Mouse (Mus musculus) stomach, embryonic 16.5 days (tissue): ENCODE data around the gene Adcy7. TPM values are rescaled to one million over a fixed set of nuclear protein-coding genes. Genes with fewer than 3 reads are reported as not detected.

Experiments used
- ATAC-seq: fragments of 200-750 bp; cut with Nextera tagmentation; 2 replicates; pipeline ENCODE4 v1.8.0; 2017; ENCODE audit warnings: moderate number of reproducible peaks, moderate TSS enrichment; ENCODE audit not compliant: insufficient read depth, low FRiP score
- H3K27ac ChIP-seq: fragments of 300-500 bp; sonication (generic); 2 replicates; pipeline ENCODE4 v1.5.1; 2014; ENCODE audit warnings: low read length
- H3K27me3 ChIP-seq: fragments of 300-500 bp; sonication (generic); 2 replicates; pipeline ENCODE4 v1.6.1; 2014; ENCODE audit warnings: low read length, control low read depth, mixed read lengths; ENCODE audit not compliant: control insufficient read depth, insufficient read depth
- H3K36me3 ChIP-seq: fragments of 300-500 bp; sonication (generic); 2 replicates; pipeline ENCODE4 v1.6.1; 2014; ENCODE audit warnings: low read length; ENCODE audit not compliant: control insufficient read depth, insufficient read depth
- H3K4me1 ChIP-seq: fragments of 300-500 bp; sonication (generic); 2 replicates; pipeline ENCODE4 v1.6.1; 2014; ENCODE audit warnings: low read length, control low read depth, mixed read lengths; ENCODE audit not compliant: control insufficient read depth, insufficient read depth
- H3K4me2 ChIP-seq: fragments of 300-500 bp; sonication (generic); 2 replicates; pipeline ENCODE4 v1.6.1; 2014; ENCODE audit warnings: low read depth, low read length, mixed read lengths
- H3K4me3 ChIP-seq: fragments of 300-500 bp; sonication (generic); replicated peaks from 2 replicates; pipeline ENCODE4 v1.5.1; 2014; ENCODE audit warnings: mild to moderate bottlenecking, low read length
- H3K9ac ChIP-seq: fragments of 300-500 bp; sonication (generic); 2 replicates; pipeline ENCODE4 v1.6.1; 2014; ENCODE audit warnings: low read length
- H3K9me3 ChIP-seq: fragments of 300-500 bp; sonication (generic); replicated peaks from 2 replicates; pipeline ENCODE4 v1.6.1; 2016; ENCODE audit warnings: low read length, control low read depth; ENCODE audit not compliant: control insufficient read depth
- WGBS: fragments of 180-500 bp; shearing (Covaris S2); extraction: QIAGEN DNeasy Blood & Tissue Kit; methylation state at CpG from one replicate; pipeline ENCODE4 v1.1.7; 2014; 5-methylcytosine and 5-hydroxymethylcytosine counted together
- polyA plus RNA-seq: library from polyadenylated mRNA; unstranded; fragments of >200 nt; fragmentation: Nextera tagmentation; extraction: Ambion mirVana; gene quantifications from 2 replicates; pipeline ENCODE4 v1.2.1, GENCODE M21; 2015

The Adcy7 gene
- polyA plus RNA-seq, 1 experiment from 2014 or later: 8.7 TPM

DNA sequence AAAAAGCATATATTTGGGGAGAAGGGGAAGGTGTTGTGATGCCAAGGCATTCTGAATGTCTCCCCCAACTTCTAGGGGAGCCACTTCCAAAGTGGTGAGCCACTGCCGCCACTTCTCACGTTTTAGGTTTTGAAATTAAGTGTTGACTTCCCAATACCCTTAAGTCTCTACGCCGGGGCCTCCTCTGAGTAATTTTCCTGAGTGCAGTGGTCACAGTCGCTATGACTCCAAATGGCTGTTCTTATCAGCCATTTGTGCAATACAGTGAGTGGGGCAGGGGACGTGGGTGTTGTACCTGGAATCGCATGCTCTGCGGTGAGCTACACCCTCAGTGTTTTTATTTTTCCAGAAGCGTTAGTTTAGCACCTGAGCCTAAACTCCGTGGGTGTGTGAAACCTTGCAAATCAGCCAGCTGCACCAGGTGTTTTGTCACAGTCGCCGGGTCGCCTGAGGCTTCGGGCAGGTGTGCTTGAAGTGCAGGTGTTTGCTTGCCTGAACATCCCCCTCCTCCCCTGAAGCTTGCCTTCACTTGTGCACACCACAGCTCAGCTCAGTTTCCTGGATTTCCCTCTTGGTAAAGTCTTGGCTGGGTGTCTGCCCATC lies 5.3 kb upstream of the Adcy7 start:
- no peak for ATAC-seq
- H3K27ac ChIP-seq: no peak overlapping the region
- WGBS: 69% methylated on average over 14 of the region's 14 CpGs
- no peak overlapping the region for H3K4me2 ChIP-seq
- H3K27me3 ChIP-seq: no peaks in the 10 kb centered on the region; the same call in 1 of the 2 replicates
- H3K36me3 ChIP-seq: no peaks in the 10 kb centered on the region
- H3K9me3 ChIP-seq: no peaks in the 10 kb centered on the region
- no peak overlapping the region for H3K4me3 ChIP-seq
- no peak overlapping the region for H3K9ac ChIP-seq
- H3K4me1 ChIP-seq: peaks cover 9% of the 10 kb centered on the region; the same call in 1 of the 2 replicates

DNA sequence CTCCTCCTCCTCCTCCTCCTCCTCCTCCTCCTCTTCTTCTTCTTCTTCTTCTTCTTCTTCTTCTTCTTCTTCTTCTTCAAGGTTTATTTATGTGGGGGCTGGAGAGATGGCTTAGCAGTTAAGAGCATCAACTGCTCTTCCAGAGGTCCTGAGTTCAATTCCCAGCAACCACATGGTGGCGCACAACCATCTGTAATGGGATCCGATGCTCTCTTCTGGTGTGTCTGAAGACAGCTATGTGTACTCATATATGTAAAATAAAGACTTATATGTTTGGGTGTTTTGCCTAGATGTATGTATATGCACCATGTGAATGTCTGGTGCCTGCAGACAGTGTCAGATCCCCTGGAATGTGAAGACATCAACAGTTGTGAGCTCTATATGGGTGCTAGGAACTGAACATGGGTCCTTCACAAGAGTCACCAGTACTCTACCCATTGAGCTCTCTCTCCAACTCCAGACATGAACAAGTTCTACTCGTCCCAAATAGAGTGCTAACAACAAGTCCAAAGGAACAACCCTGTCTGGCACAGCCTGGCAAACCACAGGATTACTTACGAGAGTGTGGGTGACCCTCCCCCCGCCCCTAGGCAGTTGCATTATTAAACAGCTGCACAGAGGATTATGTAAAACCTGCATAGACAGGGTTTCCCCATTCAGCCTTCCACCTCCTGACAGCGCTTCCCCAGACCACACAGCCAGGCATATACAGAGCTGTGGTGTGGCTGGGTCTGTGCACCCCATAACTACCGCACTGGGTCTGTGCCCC lies 2.9 kb upstream of the Adcy7 start:
- 60% methylated on average over 7 of the region's 7 CpGs for WGBS
- Histone ChIP-seq H3K9me3 (no peaks in the 10 kb centered on the region), H3K4me3 (no peak overlapping the region), H3K36me3 (no peaks in the 10 kb centered on the region), H3K4me2 (no peak overlapping the region), H3K4me1 (0 out of 2 replicates have a peak, but pooled peaks cover 4% of the 10 kb centered on the region), H3K9ac (no peak overlapping the region), H3K27me3 (peaks cover 14% of the 10 kb centered on the region), H3K27ac (no peak overlapping the region)
- ATAC-seq: no peak

DNA sequence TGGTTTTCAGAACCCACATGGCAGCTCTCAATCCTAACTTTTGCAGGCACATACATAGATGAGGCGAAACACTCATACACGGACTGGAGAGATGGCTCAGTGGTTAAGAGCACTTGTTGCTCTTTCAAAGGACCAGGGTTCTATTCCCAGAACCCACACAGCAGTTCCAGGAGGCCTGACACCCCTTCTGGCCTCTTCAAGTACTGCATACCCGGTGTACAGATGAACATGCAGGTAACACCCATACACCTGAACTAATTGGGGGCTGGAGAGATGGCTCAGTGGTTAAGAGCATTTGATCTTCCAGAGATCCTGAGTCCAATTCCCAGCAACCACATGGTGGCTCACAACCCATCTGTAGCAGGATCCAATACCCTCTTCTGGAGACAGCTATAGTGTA lies 2.1 kb upstream of the Adcy7 start:
- H3K4me2 ChIP-seq: no peak overlapping the region
- H3K36me3 ChIP-seq: no peaks in the 10 kb centered on the region
- 74% methylated on average over 3 of the region's 3 CpGs for WGBS
- no peak overlapping the region for H3K4me3 ChIP-seq
- H3K9me3 ChIP-seq: no peaks in the 10 kb centered on the region
- peaks cover 14% of the 10 kb centered on the region for H3K27me3 ChIP-seq
- H3K9ac ChIP-seq: no peak overlapping the region
- no peak overlapping the region for H3K27ac ChIP-seq
- no peak for ATAC-seq
- 0 out of 2 replicates have a peak, but pooled peaks cover 4% of the 10 kb centered on the region for H3K4me1 ChIP-seq

DNA sequence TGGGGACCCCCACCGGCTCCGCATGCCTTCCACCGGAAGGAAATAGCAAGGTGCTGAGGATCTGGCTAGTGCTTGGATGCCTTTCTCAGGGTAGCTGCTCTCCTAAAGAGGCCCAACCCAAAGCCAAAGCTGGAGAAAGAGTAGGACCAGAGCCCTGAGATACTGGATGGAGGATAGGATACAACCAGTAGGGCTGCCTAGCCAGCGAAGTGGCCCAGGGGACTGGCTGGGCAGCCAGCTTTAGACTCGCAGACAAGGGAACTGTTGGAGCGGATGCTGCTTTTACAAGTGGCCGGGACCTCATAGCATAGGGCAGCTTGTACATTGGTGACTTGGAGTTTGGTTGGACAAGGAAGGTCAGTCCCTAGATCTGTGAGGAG lies 838 bp downstream of the Adcy7 start:
- no peak overlapping the region for H3K27ac ChIP-seq
- no peak for ATAC-seq
- 0 out of 2 replicates have a peak, but pooled peaks cover 4% of the 10 kb centered on the region for H3K4me1 ChIP-seq
- no peaks in the 10 kb centered on the region for H3K36me3 ChIP-seq
- H3K4me3 ChIP-seq: peak overlapping the region; percentile 51
- H3K9me3 ChIP-seq: no peaks in the 10 kb centered on the region
- peak overlapping the region; percentile 93 for H3K4me2 ChIP-seq
- H3K27me3 ChIP-seq: peaks cover 14% of the 10 kb centered on the region
- WGBS: 80% methylated on average over 7 of the region's 7 CpGs
- peak overlapping the region; percentile 70; the same call in 1 of the 2 replicates for H3K9ac ChIP-seq

DNA sequence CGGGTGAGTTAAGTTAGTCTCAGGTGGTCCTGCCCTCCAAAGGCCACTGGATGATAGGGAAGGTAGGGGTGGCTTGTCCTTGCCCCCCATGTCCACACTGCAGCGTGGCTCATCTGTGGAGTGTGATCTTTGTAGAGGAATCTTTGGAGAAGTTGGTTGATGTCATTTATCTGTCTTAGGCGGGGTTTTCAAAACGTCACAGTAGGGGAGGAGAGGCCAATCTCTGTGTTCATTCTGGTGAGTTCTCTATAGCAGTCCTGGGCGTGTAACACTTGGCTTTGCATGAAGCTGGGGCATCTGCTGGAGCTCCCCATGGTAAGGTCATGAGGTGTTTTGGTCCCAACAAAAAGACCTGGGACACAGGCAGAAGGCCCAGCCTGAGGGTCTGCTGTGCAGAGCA lies 1.9 kb downstream of the Adcy7 start:
- Histone ChIP-seq H3K27ac (no peak overlapping the region), H3K27me3 (peaks cover 14% of the 10 kb centered on the region), H3K4me1 (0 out of 2 replicates have a peak, but pooled peaks cover 4% of the 10 kb centered on the region), H3K36me3 (no peaks in the 10 kb centered on the region), H3K9me3 (no peaks in the 10 kb centered on the region), H3K4me3 (no peak overlapping the region), H3K9ac (no peak overlapping the region), H3K4me2 (no peak overlapping the region)
- WGBS: 81% methylated on average over 5 of the region's 5 CpGs
- ATAC-seq: no peak

DNA sequence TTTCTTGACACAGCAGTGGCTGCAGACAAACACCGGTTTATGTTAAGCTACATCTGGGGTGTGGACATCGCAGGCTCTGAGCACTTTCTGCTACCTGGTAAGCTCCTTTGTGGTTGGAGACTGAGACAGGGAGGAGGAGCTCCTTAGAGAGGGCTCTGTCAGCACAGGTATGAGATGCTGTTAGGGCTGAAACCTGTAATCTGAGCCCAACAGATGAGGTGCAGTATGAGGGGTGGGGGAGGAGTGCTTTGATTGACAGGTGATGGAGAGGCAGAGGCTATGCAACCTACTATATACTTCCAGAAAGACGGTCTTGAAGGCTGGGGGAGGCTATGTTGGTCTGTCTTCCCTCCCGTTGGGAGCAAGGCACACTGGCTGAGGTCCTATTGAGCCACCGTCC lies 7.0 kb downstream of the Adcy7 start:
- 43% methylated on average over 5 of the region's 5 CpGs for WGBS

DNA sequence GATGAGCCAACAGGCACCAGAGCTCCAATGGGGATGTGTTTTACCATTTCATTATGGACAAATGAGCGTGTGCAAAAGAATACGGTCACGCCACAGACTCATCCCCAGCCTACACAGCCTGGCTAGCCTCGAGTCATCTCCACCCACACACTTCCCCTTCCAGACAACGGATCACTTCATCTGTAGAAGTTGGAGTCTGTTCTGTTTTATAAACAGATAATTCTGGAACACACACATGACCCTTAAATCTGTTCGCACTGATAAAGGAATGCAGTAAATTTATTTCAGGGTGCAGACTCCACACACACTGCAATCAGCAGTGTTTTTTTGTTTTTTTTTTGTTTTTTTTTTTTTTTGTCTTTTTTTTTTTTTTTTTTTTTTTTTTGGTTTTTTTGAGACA lies 7.5 kb downstream of the Adcy7 start:
- no peaks in the 10 kb centered on the region for H3K36me3 ChIP-seq
- H3K27me3 ChIP-seq: no peaks in the 10 kb centered on the region
- H3K27ac ChIP-seq: no peak overlapping the region
- WGBS: 66% methylated on average over 6 of the region's 6 CpGs
- no peak overlapping the region for H3K4me2 ChIP-seq
- H3K9me3 ChIP-seq: no peaks in the 10 kb centered on the region
- no peak; the same call in 1 of the 2 replicates for ATAC-seq
- 0 out of 2 replicates have a peak, but pooled peaks cover 3% of the 10 kb centered on the region for H3K4me1 ChIP-seq
- no peak overlapping the region for H3K9ac ChIP-seq
- H3K4me3 ChIP-seq: no peak overlapping the region

More for the DNA sequence above, 7.0 kb downstream of the Adcy7 start:
- Histone ChIP-seq H3K27me3 (no peaks in the 10 kb centered on the region), H3K27ac (no peak overlapping the region), H3K4me3 (no peak overlapping the region), H3K9me3 (no peaks in the 10 kb centered on the region), H3K36me3 (no peaks in the 10 kb centered on the region), H3K9ac (no peak overlapping the region), H3K4me1 (0 out of 2 replicates have a peak, but pooled peaks cover 3% of the 10 kb centered on the region), H3K4me2 (no peak overlapping the region)
- no peak for ATAC-seq

DNA sequence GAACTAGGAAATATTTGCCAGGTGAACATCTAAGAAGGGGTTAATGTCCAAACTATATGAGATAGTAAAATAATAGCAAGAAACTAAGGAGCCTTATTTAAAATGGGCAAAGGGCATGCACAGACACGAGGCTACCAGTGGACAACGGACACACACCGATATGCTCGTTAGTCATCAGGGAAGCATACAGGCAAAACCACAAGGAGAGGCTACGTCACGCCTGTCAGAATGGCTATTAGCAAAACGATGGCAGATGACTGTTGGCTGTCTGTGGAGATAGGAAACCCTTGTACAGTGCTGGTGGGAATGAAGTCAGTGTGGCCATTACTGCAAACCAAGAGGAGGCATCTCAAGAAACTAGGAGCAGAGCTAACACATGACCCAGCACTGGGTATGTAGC lies 8.7 kb downstream of the Adcy7 start:
- H3K36me3 ChIP-seq: no peaks in the 10 kb centered on the region
- H3K27ac ChIP-seq: no peak overlapping the region
- no peak for ATAC-seq
- no peak overlapping the region for H3K4me3 ChIP-seq
- no peaks in the 10 kb centered on the region for H3K9me3 ChIP-seq
- no peak overlapping the region for H3K4me2 ChIP-seq
- WGBS: 74% methylated on average over 7 of the region's 7 CpGs
- no peaks in the 10 kb centered on the region for H3K27me3 ChIP-seq
- H3K4me1 ChIP-seq: 0 out of 2 replicates have a peak, but pooled peaks cover 3% of the 10 kb centered on the region
- H3K9ac ChIP-seq: no peak overlapping the region

DNA sequence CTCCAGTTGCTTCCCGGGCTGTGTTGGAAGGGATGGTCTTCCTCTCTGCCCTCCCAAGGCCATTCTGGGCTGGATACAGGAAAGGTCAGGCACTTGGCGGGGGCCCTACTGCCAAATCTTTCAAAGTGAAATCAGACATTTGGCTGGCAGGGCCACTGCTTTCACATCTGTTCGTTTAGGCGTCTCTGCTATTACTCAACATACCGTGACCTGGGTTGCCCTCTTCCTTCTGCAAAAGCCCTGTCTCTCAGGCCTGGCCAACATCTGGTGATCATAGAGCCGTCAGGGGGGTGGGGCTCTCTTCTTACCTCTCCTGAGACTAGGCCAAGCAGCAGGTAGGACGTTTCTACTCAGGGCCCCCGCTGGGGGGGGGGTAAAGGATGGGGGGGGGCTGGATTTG lies 10.5 kb downstream of the Adcy7 start:
- ATAC-seq: peak; percentile 27; the same call in 1 of the 2 replicates
- no peak overlapping the region for H3K9ac ChIP-seq
- H3K27me3 ChIP-seq: no peaks in the 10 kb centered on the region
- no peaks in the 10 kb centered on the region for H3K9me3 ChIP-seq
- 36% methylated on average over 8 of the region's 8 CpGs for WGBS
- H3K4me3 ChIP-seq: no peak overlapping the region
- H3K4me2 ChIP-seq: no peak overlapping the region
- no peak overlapping the region for H3K27ac ChIP-seq
- H3K4me1 ChIP-seq: 0 out of 2 replicates have a peak, but pooled peaks cover 4% of the 10 kb centered on the region
- H3K36me3 ChIP-seq: no peaks in the 10 kb centered on the region
